ENCODE assay signal across 27 mouse cellular contexts in the genomic region with DNA sequence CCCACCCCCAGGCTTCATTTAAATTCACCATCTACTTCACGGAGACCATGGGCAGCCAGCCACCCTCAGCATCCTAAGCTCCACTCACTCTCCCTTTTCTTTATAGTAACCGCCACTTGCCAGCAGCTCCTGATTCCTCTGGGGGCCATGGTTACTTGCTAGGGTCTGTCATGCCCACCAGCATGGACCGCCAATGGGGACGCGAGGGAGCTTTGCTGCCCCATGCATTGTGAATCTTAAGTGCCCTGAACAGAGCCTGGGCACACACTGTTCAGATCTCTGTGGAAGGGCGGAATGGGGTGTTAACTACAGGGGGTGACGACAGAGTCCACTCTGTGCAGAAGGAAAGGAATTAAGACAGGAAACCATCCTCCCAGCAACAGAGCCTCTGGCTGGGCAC.
DNase-seq lines count a peak whose midpoint lies in the region; ATAC-seq and TF ChIP-seq lines count a peak whose summit lies in the region.
"Had no signal": no experiment of that assay in that cellular context is flagged by ENCODE, and none has a peak within 500 bp of the region (broad histone marks: within the 10 kb centered on the region; RNA-seq: fewer than 3 reads in every experiment).

No protein-coding gene starts in this region.

- DNase-seq in forebrain, postnatal 0 days = peak; percentile 17
- no peak for DNase-seq in neural tube, embryonic 10.5 days (ENCODE audit: extremely low spot score, low spot score)
- no peak for DNase-seq in liver, embryonic 11.5 days (ENCODE audit: low spot score)
- DNase-seq: adrenal gland, adult 8-10 months; B cell, adult 2 months; cerebellum, adult 2 months; cerebellum, postnatal 25 days; gastrocnemius, postnatal 14 days; heart, adult 18-20 months; heart, postnatal 14 days; kidney, adult 18-20 months; kidney, postnatal 4 days; lung, postnatal 4 days; right cerebral cortex, postnatal 25 days; spleen, adult 18-20 months had no signal

- no peak overlapping the region for H3K4me3 ChIP-seq in forebrain, postnatal 0 days (ENCODE audit: low read depth, low read length)
- no peak overlapping the region for H3K4me3 ChIP-seq in forebrain, embryonic 13.5 days
- no peak overlapping the region for H3K4me3 ChIP-seq in neural tube, embryonic 13.5 days
- no peak overlapping the region for H3K4me3 ChIP-seq in midbrain, embryonic 13.5 days (replicated peaks)
- H3K4me3 ChIP-seq in neural tube, embryonic 15.5 days (replicated peaks) = no peak overlapping the region
- no peak overlapping the region for H3K4me3 ChIP-seq in liver, embryonic 11.5 days (ENCODE audit: low read depth, low read length)
- H3K4me3 ChIP-seq: heart, embryonic 12.5 days; left cerebral cortex, adult 2 months; limb, embryonic 15.5 days; liver, embryonic 15.5 days; lung, embryonic 15.5 days had no signal

- WGBS in forebrain, postnatal 0 days = 59% methylated on average over 7 of the region's 7 CpGs
- WGBS in forebrain, embryonic 13.5 days = 71% methylated on average over 7 of the region's 7 CpGs
- 64% methylated on average over 7 of the region's 7 CpGs for WGBS in neural tube, embryonic 13.5 days
- WGBS in midbrain, embryonic 13.5 days = 64% methylated on average over 7 of the region's 7 CpGs
- WGBS in neural tube, embryonic 15.5 days = 56% methylated on average over 7 of the region's 7 CpGs
- 80% methylated on average over 7 of the region's 7 CpGs for WGBS in liver, embryonic 11.5 days

- no peak overlapping the region for H3K4me2 ChIP-seq in forebrain, postnatal 0 days (ENCODE audit: low read depth)
- no peak overlapping the region for H3K4me2 ChIP-seq in forebrain, embryonic 13.5 days
- H3K4me2 ChIP-seq in neural tube, embryonic 13.5 days = no peak overlapping the region
- H3K4me2 ChIP-seq in midbrain, embryonic 13.5 days (replicated peaks) = no peak overlapping the region
- no peak overlapping the region for H3K4me2 ChIP-seq in neural tube, embryonic 15.5 days
- H3K4me2 ChIP-seq in liver, embryonic 11.5 days = no peak overlapping the region
- H3K4me2 ChIP-seq: heart, embryonic 12.5 days; limb, embryonic 15.5 days; liver, embryonic 15.5 days; lung, embryonic 15.5 days had no signal

- no peak for TF ChIP-seq CTCF in forebrain, postnatal 0 days (IDR thresholded peaks at IDR 0.05; ENCODE audit: low read depth)

- no peak overlapping the region for H3K9ac ChIP-seq in forebrain, postnatal 0 days
- no peak overlapping the region for H3K9ac ChIP-seq in forebrain, embryonic 13.5 days
- H3K9ac ChIP-seq in neural tube, embryonic 13.5 days = no peak overlapping the region
- no peak overlapping the region for H3K9ac ChIP-seq in midbrain, embryonic 13.5 days (replicated peaks)
- H3K9ac ChIP-seq in neural tube, embryonic 15.5 days (replicated peaks) = no peak overlapping the region
- H3K9ac ChIP-seq in liver, embryonic 11.5 days (ENCODE audit: low read depth, low read length) = no peak overlapping the region
- H3K9ac ChIP-seq: heart, embryonic 12.5 days; limb, embryonic 15.5 days; liver, embryonic 15.5 days; lung, embryonic 15.5 days had no signal

- no peaks in the 10 kb centered on the region for H3K4me1 ChIP-seq in forebrain, postnatal 0 days (ENCODE audit: insufficient read depth)
- no peaks in the 10 kb centered on the region for H3K4me1 ChIP-seq in forebrain, embryonic 13.5 days
- peaks cover 36% of the 10 kb centered on the region for H3K4me1 ChIP-seq in neural tube, embryonic 13.5 days (replicated peaks)
- peaks cover 25% of the 10 kb centered on the region for H3K4me1 ChIP-seq in midbrain, embryonic 13.5 days (replicated peaks)
- peaks cover 26% of the 10 kb centered on the region for H3K4me1 ChIP-seq in neural tube, embryonic 15.5 days
- H3K4me1 ChIP-seq in liver, embryonic 11.5 days (replicated peaks; ENCODE audit: control insufficient read depth, insufficient read depth, low read length) = no peaks in the 10 kb centered on the region
- H3K4me1 ChIP-seq: heart, embryonic 12.5 days; limb, embryonic 15.5 days; liver, embryonic 15.5 days; lung, embryonic 15.5 days had no signal

- ATAC-seq in forebrain, postnatal 0 days = peak; percentile 95
- ATAC-seq in forebrain, embryonic 13.5 days = no peak
- ATAC-seq in neural tube, embryonic 13.5 days (ENCODE audit: low read depth) = peak; percentile 68
- peak; percentile 83 for ATAC-seq in midbrain, embryonic 13.5 days
- ATAC-seq in neural tube, embryonic 15.5 days (ENCODE audit: low FRiP score) = peak; percentile 84
- no peak for ATAC-seq in liver, embryonic 11.5 days (replicated peaks; ENCODE audit: low FRiP score)
- ATAC-seq: Patski had no signal

- H3K27ac ChIP-seq in forebrain, postnatal 0 days (ENCODE audit: low read depth, low read length) = no peak overlapping the region
- no peak overlapping the region for H3K27ac ChIP-seq in forebrain, embryonic 13.5 days
- no peak overlapping the region for H3K27ac ChIP-seq in neural tube, embryonic 13.5 days (replicated peaks)
- H3K27ac ChIP-seq in midbrain, embryonic 13.5 days = no peak overlapping the region
- H3K27ac ChIP-seq in neural tube, embryonic 15.5 days (replicated peaks) = no peak overlapping the region
- H3K27ac ChIP-seq in liver, embryonic 11.5 days (ENCODE audit: low read depth, low read length) = no peak overlapping the region
- H3K27ac ChIP-seq: left cerebral cortex, adult 2 months; limb, embryonic 15.5 days; liver, embryonic 15.5 days; lung, embryonic 15.5 days had no signal

- 0 out of 2 replicates have a peak, but pooled peaks cover 5% of the 10 kb centered on the region for H3K9me3 ChIP-seq in forebrain, postnatal 0 days (ENCODE audit: low read length)
- H3K9me3 ChIP-seq in forebrain, embryonic 13.5 days (replicated peaks) = no peaks in the 10 kb centered on the region
- H3K9me3 ChIP-seq in neural tube, embryonic 13.5 days = no peaks in the 10 kb centered on the region
- no peaks in the 10 kb centered on the region for H3K9me3 ChIP-seq in midbrain, embryonic 13.5 days
- no peaks in the 10 kb centered on the region for H3K9me3 ChIP-seq in neural tube, embryonic 15.5 days (replicated peaks)
- H3K9me3 ChIP-seq in liver, embryonic 11.5 days (ENCODE audit: control insufficient read depth, low read length) = no peaks in the 10 kb centered on the region
- H3K9me3 ChIP-seq: heart, embryonic 12.5 days; limb, embryonic 15.5 days; liver, embryonic 15.5 days; lung, embryonic 15.5 days had no signal

- H3K27me3 ChIP-seq in forebrain, postnatal 0 days (ENCODE audit: insufficient read depth, low read length) = peaks cover 5% of the 10 kb centered on the region; the same call in 1 of the 2 replicates
- no peaks in the 10 kb centered on the region for H3K27me3 ChIP-seq in forebrain, embryonic 13.5 days
- no peaks in the 10 kb centered on the region for H3K27me3 ChIP-seq in neural tube, embryonic 13.5 days
- H3K27me3 ChIP-seq in midbrain, embryonic 13.5 days = no peaks in the 10 kb centered on the region
- H3K27me3 ChIP-seq in neural tube, embryonic 15.5 days (replicated peaks) = no peaks in the 10 kb centered on the region
- no peaks in the 10 kb centered on the region for H3K27me3 ChIP-seq in liver, embryonic 11.5 days (replicated peaks; ENCODE audit: control insufficient read depth, insufficient read depth, low read length)
- H3K27me3 ChIP-seq: CH12.LX; limb, embryonic 15.5 days; liver, embryonic 15.5 days; lung, embryonic 15.5 days; Patski had no signal

- H3K36me3 ChIP-seq in forebrain, postnatal 0 days (ENCODE audit: insufficient read depth) = no peaks in the 10 kb centered on the region
- H3K36me3 ChIP-seq in forebrain, embryonic 13.5 days (ENCODE audit: poor library complexity, severe bottlenecking) = no peaks in the 10 kb centered on the region
- H3K36me3 ChIP-seq in neural tube, embryonic 13.5 days = no peaks in the 10 kb centered on the region
- H3K36me3 ChIP-seq in midbrain, embryonic 13.5 days = no peaks in the 10 kb centered on the region
- H3K36me3 ChIP-seq in neural tube, embryonic 15.5 days = 0 out of 2 replicates have a peak, but pooled peaks cover 4% of the 10 kb centered on the region
- no peaks in the 10 kb centered on the region for H3K36me3 ChIP-seq in liver, embryonic 11.5 days (ENCODE audit: control insufficient read depth, insufficient read depth, low read length)
- H3K36me3 ChIP-seq: G1E; heart, embryonic 12.5 days; limb, embryonic 15.5 days; liver, embryonic 15.5 days; lung, embryonic 15.5 days had no signal

Comparison
In these comparisons a context has a peak if more than half of its experiments do, and no peak if none do; other contexts are left out.
1. ATAC-seq: peak in forebrain, postnatal 0 days (single experiment), neural tube, embryonic 13.5 days (single experiment), midbrain, embryonic 13.5 days (single experiment) and neural tube, embryonic 15.5 days (single experiment); none in forebrain, embryonic 13.5 days (single experiment) and liver, embryonic 11.5 days (single experiment).